ENCODE assay signal across 8 mouse cellular contexts in the genomic region with DNA sequence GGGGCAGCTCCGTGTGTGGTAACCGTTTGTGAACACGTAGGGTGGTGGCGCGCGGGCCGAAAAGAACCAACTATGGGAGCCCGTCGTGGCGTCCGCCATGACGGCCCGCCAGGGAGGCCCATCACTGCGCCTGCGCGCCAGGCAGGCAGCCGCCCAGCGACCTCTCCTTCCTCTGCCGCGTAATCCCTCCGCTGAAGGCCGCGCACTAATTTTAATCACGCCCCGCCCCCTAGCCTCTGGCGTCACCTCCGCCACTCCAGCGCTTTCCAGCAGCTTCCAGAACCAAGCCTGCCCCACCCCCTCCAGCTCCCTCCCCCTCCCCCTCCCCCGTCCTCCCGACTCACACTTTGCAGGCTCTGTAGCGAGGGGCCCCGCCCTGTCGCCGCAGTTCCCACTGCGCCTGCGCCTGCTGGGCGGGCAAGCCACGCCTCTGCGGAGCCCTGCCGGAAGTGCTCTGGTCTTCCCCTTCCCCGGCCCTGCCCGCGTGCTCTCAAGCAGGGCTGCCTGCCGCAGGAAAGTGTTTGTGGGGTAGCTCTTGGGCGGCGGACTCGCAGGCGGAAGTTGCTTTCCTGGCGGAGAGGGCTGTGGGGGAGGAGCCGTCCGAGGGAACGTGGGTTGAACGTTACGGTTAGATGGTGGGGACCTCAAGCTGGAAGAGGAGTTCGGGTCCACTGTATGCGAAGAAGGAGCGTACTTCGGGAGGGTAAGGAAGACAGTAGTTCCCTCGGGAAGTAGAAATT. TPM values are rescaled to one million over a fixed set of nuclear protein-coding genes. Genes with fewer than 3 reads are reported as not detected.
DNase-seq lines count a peak whose midpoint lies in the region; ATAC-seq lines count a peak whose summit lies in the region.

A gene (plus strand): TSS at position 247 of the 740 bp plus-strand sequence.
A gene (minus strand): TSS at position 386 of the 740 bp plus-strand sequence.

- no peaks in the 10 kb centered on the region for H3K27me3 ChIP-seq in lung, embryonic 16.5 days (ENCODE audit: control insufficient read depth, insufficient read depth, low read depth, low read length)

- H3K4me2 ChIP-seq in lung, embryonic 16.5 days (ENCODE audit: low read depth, low read length): peak within 1 kb of the TSS; percentile 93

- H3K4me3 ChIP-seq in lung, embryonic 16.5 days (ENCODE audit: low read length): peak within 1 kb of the TSS; percentile 89

- peaks cover 4% of the 10 kb centered on the region for H3K36me3 ChIP-seq in lung, embryonic 16.5 days (ENCODE audit: control insufficient read depth, insufficient read depth, low read length)

- WGBS in lung, embryonic 16.5 days: under 1% methylated on average over 56 of the region's 59 CpGs

- ATAC-seq in hematopoietic stem cell, adult 5-6 weeks (replicated peaks in 1 of 2; ENCODE audit: insufficient read depth in 1 of 2, low FRiP score in 2 of 2, low TSS enrichment in 1 of 2, low read depth in 1 of 2, poor library complexity in 2 of 2, severe bottlenecking in 2 of 2): peak; percentile 89 to 91
- ATAC-seq in lung, embryonic 16.5 days (ENCODE audit: low read depth): peak; percentile 97

- H3K9ac ChIP-seq in lung, embryonic 16.5 days (ENCODE audit: low read length): peak within 1 kb of the TSS; percentile 88

- DNase-seq in MEL-GATA-1-ER (ENCODE audit: extremely low read depth, low read depth): peak; percentile 98
- DNase-seq in cerebellum, adult 8-10 months: peak; percentile 99
- DNase-seq in forelimb bud, embryonic 11.5 days (ENCODE audit: low read depth, low spot score): peak; percentile 98
- peak; percentile 93 for DNase-seq in layer of hippocampus, adult 9-10 months (ENCODE audit: low spot score)
- DNase-seq in ovary, postnatal 10 days (ENCODE audit: low spot score): peak; percentile 97
- DNase-seq in thymus, postnatal 10 days (ENCODE audit: low spot score in 2 of 2): peak; percentile 99

- H3K4me1 ChIP-seq in lung, embryonic 16.5 days (replicated peaks; ENCODE audit: control insufficient read depth, insufficient read depth, low read length): peaks cover 15% of the 10 kb centered on the region

- H3K9me3 ChIP-seq in lung, embryonic 16.5 days (ENCODE audit: control insufficient read depth, low read length): no peaks in the 10 kb centered on the region

- peak within 1 kb of the TSS; percentile 89 for H3K27ac ChIP-seq in lung, embryonic 16.5 days (ENCODE audit: low read length)

RNA-seq across cellular contexts. Expression of the first gene that starts in this region (rescaled TPM):
- 42.1 and 59.9 TPM in 2 replicates for total RNA-seq in hematopoietic stem cell, adult 5-6 weeks (2017)
- polyA plus RNA-seq in lung, embryonic 16.5 days (2015; fragmentation: Nextera tagmentation; extraction: Ambion mirVana): 32.7 and 37.5 TPM in 2 replicates

RNA-seq across cellular contexts. Expression of the second gene that starts in this region (rescaled TPM):
- total RNA-seq in hematopoietic stem cell, adult 5-6 weeks (2017): 1,142 and 1,227 TPM in 2 replicates
- 1,316 and 1,601 TPM in 2 replicates for polyA plus RNA-seq in lung, embryonic 16.5 days (2015; fragmentation: Nextera tagmentation; extraction: Ambion mirVana)

Comparison
In these comparisons a context has a peak if more than half of its experiments do, and no peak if none do; other contexts are left out.
1. Peak in every context shown above with its lines: DNase-seq, ATAC-seq, H3K4me3 ChIP-seq and H3K27ac ChIP-seq.